Mouse (Mus musculus) cortical plate, adult 2 months (tissue): ENCODE data around the gene Hvcn1. TPM values are rescaled to one million over a fixed set of nuclear protein-coding genes. Genes with fewer than 3 reads are reported as not detected.

ENCODE experiments used
- H3K27ac ChIP-seq: fragments of 200-500 bp; 2 replicates; pipeline ENCODE4 v1.5.1; 2012; ENCODE audit warnings: low read length, control low read depth, inconsistent platforms; ENCODE audit not compliant: insufficient read depth
- H3K4me1 ChIP-seq: fragments of 200-500 bp; 2 replicates; pipeline ENCODE4 v1.6.1; 2011; ENCODE audit warnings: low read length; ENCODE audit not compliant: control insufficient read depth, insufficient read depth
- H3K4me3 ChIP-seq: fragments of 200-500 bp; 2 replicates; pipeline ENCODE4 v1.5.1; 2011; ENCODE audit warnings: mild to moderate bottlenecking, low read length, control low read depth; ENCODE audit not compliant: insufficient read depth
- CTCF ChIP-seq: fragments of 200-500 bp; IDR thresholded peaks from 2 replicates; pipeline ENCODE4 v1.5.1; 2011; ENCODE audit warnings: mild to moderate bottlenecking, control low read depth, low read length; ENCODE audit not compliant: insufficient read depth; ENCODE audit errors: extremely low read depth
- POLR2A ChIP-seq: fragments of 200-500 bp; IDR thresholded peaks from 2 replicates; pipeline ENCODE4 v1.6.1; 2011; ENCODE audit warnings: mild to moderate bottlenecking, low read length, control low read depth; ENCODE audit not compliant: insufficient read depth; ENCODE audit errors: extremely low read depth
- polyA plus RNA-seq: library from polyadenylated mRNA; depleted of rRNA; stranded (reverse); fragments of >200 nt; gene quantifications from 2 replicates; pipeline ENCODE4 v1.2.3, GENCODE M21; 2012; rRNA removed

The Hvcn1 gene
- polyA plus RNA-seq, 1 experiment, result 3.6 TPM

DNA sequence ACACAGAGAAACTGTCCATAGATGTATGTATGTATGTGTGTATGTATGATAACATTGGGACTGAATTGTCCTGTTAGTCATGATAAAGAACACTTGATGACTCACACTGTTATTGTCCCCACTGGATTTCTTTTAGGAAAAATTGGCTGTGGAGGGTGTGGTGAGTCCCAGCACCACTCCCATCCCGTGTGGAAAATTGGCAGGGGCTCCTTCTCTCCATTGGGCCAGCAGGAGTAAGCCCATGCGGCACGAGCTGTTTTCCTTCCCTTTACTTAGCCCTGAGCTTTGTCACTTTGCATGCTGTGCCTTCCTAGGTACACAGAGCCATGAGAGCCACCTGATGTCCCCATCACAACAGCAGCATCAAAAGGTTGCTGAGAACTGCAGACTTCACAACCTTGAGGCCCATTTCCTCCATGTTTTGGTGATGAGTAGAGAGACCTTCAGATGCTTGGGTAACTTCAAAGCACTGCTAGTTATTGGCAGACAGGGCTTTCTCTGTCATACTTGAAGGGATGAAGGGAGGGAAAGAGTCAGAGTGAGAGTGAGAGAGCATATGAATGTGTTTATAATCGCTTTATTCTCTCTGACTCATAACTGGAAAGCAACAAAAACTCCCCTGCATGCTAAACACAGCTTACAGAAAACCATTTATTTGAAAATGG lies 81.7 kb downstream of the Hvcn1 start:
- Histone ChIP-seq H3K27ac (no peak overlapping the region), H3K4me3 (no peak overlapping the region), H3K4me1 (peaks cover 12% of the 10 kb centered on the region)
- TF ChIP-seq POLR2A (no peak), CTCF (no peak)

DNA sequence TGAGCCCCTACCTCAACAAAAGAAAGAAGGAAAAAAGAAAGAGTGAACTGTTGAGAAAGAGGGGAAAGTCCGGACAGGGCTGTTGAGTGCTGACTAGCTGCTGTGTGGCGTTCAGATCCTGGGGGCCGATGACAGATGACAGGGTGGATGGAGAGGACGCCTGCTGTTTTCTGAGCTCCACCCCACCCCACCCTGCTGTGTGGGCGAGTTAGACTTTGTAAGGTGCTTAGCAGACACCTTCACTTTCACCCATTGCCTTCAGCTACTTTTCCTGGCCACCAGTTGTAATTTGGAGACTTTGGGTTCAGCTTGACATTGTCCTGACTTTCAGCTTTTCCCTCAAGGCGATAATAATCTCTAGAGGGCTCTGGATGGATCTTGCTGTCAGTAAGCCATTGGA lies 84.5 kb downstream of the Hvcn1 start:
- Histone ChIP-seq H3K27ac (no peak overlapping the region), H3K4me1 (peaks cover 15% of the 10 kb centered on the region), H3K4me3 (no peak overlapping the region)
- TF ChIP-seq CTCF, result no peak
- no peak for TF ChIP-seq POLR2A

Other genes with a start within 250 kb of the Hvcn1 start
- gene Cux2, start 156.7 kb upstream of the Hvcn1 start, polyA plus RNA-seq, result 104 and 109 TPM in 2 replicates
- gene Myl2, start 105.9 kb upstream of the Hvcn1 start, polyA plus RNA-seq, result 2.3 and 2.4 TPM in 2 replicates
- 0.17 and 0.44 TPM in 2 replicates for gene Ccdc63, start 66.0 kb upstream of the Hvcn1 start, polyA plus RNA-seq
- gene Ppp1cc, start 48.5 kb upstream of the Hvcn1 start, polyA plus RNA-seq, result 186 and 195 TPM in 2 replicates
- 28.0 and 29.4 TPM in 2 replicates for gene Tctn1, start 57.7 kb downstream of the Hvcn1 start, polyA plus RNA-seq
- 25.0 and 27.9 TPM in 2 replicates for gene Pptc7, start 77.6 kb downstream of the Hvcn1 start, polyA plus RNA-seq
- 9.5 and 10.4 TPM in 2 replicates for gene Rad9b, start 147.4 kb downstream of the Hvcn1 start, polyA plus RNA-seq
- gene Vps29, start 147.6 kb downstream of the Hvcn1 start, polyA plus RNA-seq, result 183 and 191 TPM in 2 replicates
- gene Gpn3, start 165.1 kb downstream of the Hvcn1 start, polyA plus RNA-seq, result 28.4 and 30.4 TPM in 2 replicates
- 96.0 and 98.2 TPM in 2 replicates for gene Fam216a, start 165.6 kb downstream of the Hvcn1 start, polyA plus RNA-seq
- 294 and 320 TPM in 2 replicates for gene Arpc3, start 185.1 kb downstream of the Hvcn1 start, polyA plus RNA-seq
- 34.1 and 38.7 TPM in 2 replicates for gene Anapc7, start 214.9 kb downstream of the Hvcn1 start, polyA plus RNA-seq